In genomic region chr1:91237676-91238075, GRCm38 (mm10) we compare ENCODE assay signal across 15 mouse cellular contexts.
"Had no signal": no experiment of that assay in that cellular context is flagged by ENCODE, and none has a peak within 500 bp of the region (broad histone marks: within the 10 kb centered on the region; RNA-seq: fewer than 3 reads in every experiment).

No protein-coding gene starts in this region.

- DNase-seq: heart, postnatal 14 days; heart, postnatal 36 days; heart, postnatal 4 days; kidney, adult 11 months; kidney, adult 18-20 months; kidney, adult 2 months; kidney, adult 8-10 months; kidney, adult 9 months; kidney, postnatal 10 days; kidney, postnatal 14 days; kidney, postnatal 25 days; kidney, postnatal 36 days; kidney, postnatal 4 days; layer of hippocampus, adult 9-11 months; layer of hippocampus, postnatal 36 days had no signal
